Mouse (Mus musculus) hindbrain, embryonic 13.5 days (tissue): ENCODE results near the gene Tardbp. TPM values are rescaled to one million over a fixed set of nuclear protein-coding genes. Genes with fewer than 3 reads are reported as not detected.

Source experiments
- ATAC-seq: fragments of 200-750 bp; cut with Nextera tagmentation; 2 replicates; pipeline ENCODE4 v1.8.0; 2017; ENCODE audit warnings: moderate TSS enrichment; ENCODE audit not compliant: low FRiP score
- H3K27ac ChIP-seq: fragments of 300-500 bp; sonication (generic); 2 replicates; pipeline ENCODE4 v1.5.1; 2015; ENCODE audit warnings: inconsistent platforms, mild to moderate bottlenecking, moderate library complexity
- H3K27me3 ChIP-seq: fragments of 300-500 bp; sonication (generic); 2 replicates; pipeline ENCODE4 v1.6.1; 2015; ENCODE audit warnings: mild to moderate bottlenecking, inconsistent platforms
- H3K36me3 ChIP-seq: fragments of 300-500 bp; sonication (generic); 2 replicates; pipeline ENCODE4 v1.6.1; 2015; ENCODE audit warnings: mild to moderate bottlenecking, inconsistent platforms
- H3K4me1 ChIP-seq: fragments of 300-500 bp; sonication (generic); replicated peaks from 2 replicates; pipeline ENCODE4 v1.6.1; 2015; ENCODE audit warnings: inconsistent platforms
- H3K4me2 ChIP-seq: fragments of 300-500 bp; sonication (generic); 2 replicates; pipeline ENCODE4 v1.6.1; 2015; ENCODE audit warnings: inconsistent platforms, mild to moderate bottlenecking, moderate library complexity
- H3K4me3 ChIP-seq: fragments of 300-500 bp; sonication (generic); 2 replicates; pipeline ENCODE4 v1.5.1; 2015; ENCODE audit warnings: mild to moderate bottlenecking, inconsistent platforms
- H3K9ac ChIP-seq: fragments of 300-500 bp; sonication (generic); 2 replicates; pipeline ENCODE4 v1.6.1; 2015; ENCODE audit warnings: mild to moderate bottlenecking, inconsistent platforms
- H3K9me3 ChIP-seq: fragments of 300-500 bp; sonication (generic); 2 replicates; pipeline ENCODE4 v1.6.1; 2016; ENCODE audit warnings: inconsistent platforms
- WGBS: fragments of 180-500 bp; shearing (Covaris S2); methylation state at CpG from one replicate; pipeline ENCODE4 v1.1.7; 2015; 5-methylcytosine and 5-hydroxymethylcytosine counted together
- polyA plus RNA-seq: library from polyadenylated mRNA; unstranded; fragments of >200 nt; fragmentation: Nextera tagmentation; extraction: Ambion mirVana; gene quantifications from 2 replicates; pipeline ENCODE4 v1.2.1, GENCODE M21; 2015

The Tardbp gene
- polyA plus RNA-seq, 1 experiment from 2014 or later = 238 TPM

- H3K4me1 ChIP-seq = peaks cover 17% of the 10 kb centered on the region; the same call in 1 of the 2 replicates
- no peaks in the 10 kb centered on the region for H3K36me3 ChIP-seq
- H3K4me2 ChIP-seq = no peak overlapping the region
- no peak for ATAC-seq
- 0 out of 2 replicates have a peak, but pooled peaks cover 9% of the 10 kb centered on the region for H3K27me3 ChIP-seq
- WGBS = 88% methylated on average over 18 of the region's 18 CpGs
- no peaks in the 10 kb centered on the region for H3K9me3 ChIP-seq
- no peak overlapping the region for H3K4me3 ChIP-seq
- no peak overlapping the region for H3K9ac ChIP-seq
- H3K27ac ChIP-seq = no peak overlapping the region
Observed at GRCm38 (mm10) chr4:148654701-148655398, 28.0 kb upstream of the Tardbp start.

GRCm38 (mm10) chr4:148651045-148651444, 24.2 kb upstream of the Tardbp start:
- Histone ChIP-seq H3K4me3 (no peak overlapping the region), H3K27ac (0 out of 2 replicates have a peak overlapping the region, but pooled peaks have one; percentile 40), H3K4me2 (no peak overlapping the region), H3K9ac (no peak overlapping the region), H3K9me3 (no peaks in the 10 kb centered on the region), H3K4me1 (peaks cover 9% of the 10 kb centered on the region; the same call in 1 of the 2 replicates), H3K36me3 (no peaks in the 10 kb centered on the region), H3K27me3 (0 out of 2 replicates have a peak, but pooled peaks cover 9% of the 10 kb centered on the region)
- WGBS = 31% methylated on average over 9 of the region's 9 CpGs
- ATAC-seq = peak; percentile 75; the same call in 1 of the 2 replicates

DNA sequence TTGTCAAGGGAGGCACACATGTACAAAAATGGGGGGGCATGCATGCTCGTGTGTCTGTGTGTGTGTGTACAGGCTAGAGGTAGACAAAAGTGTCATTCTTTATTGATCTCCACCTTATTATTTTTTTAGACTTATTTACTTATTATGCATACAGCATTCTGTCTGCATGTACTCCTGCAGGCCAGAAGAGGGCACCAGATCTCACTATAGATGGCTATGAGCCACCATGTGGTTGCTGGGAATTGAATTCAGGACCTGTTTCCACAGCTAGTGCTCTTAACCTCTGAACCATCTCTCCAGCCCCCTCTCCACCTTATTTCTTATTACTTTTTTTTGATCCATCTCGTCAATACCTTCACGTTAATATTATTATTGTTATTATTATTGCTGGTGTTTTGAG, 22.5 kb upstream of the Tardbp start:
- no peak overlapping the region for H3K4me3 ChIP-seq
- 66% methylated on average over 3 of the region's 3 CpGs for WGBS

DNA sequence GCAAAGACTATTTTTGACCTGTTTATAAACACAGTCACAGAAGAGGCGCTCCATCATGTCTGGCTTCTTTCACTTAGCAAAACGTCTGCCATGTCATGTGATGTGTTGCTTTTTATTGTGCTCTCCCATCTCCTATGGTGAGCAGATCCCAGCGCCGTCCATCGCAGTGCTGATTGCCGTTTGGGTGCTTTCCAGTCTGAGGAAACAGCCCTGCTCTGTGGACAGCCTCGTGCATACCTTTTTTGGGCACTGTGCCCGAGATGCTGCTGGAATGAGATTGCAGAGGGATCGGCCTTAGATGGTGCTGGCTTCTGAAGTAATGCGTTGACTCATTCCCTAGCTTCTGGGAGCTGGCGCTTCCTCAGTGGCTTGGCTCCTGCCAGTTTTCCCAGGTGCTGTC, 19.8 kb upstream of the Tardbp start:
- 67% methylated on average over 11 of the region's 11 CpGs for WGBS
- Histone ChIP-seq H3K4me1 (peaks cover 17% of the 10 kb centered on the region), H3K4me2 (no peak overlapping the region), H3K4me3 (no peak overlapping the region), H3K27me3 (peaks cover 10% of the 10 kb centered on the region; the same call in 1 of the 2 replicates), H3K36me3 (no peaks in the 10 kb centered on the region), H3K9me3 (no peaks in the 10 kb centered on the region), H3K27ac (no peak overlapping the region), H3K9ac (no peak overlapping the region)
- no peak for ATAC-seq

More for the DNA sequence above, 22.5 kb upstream of the Tardbp start:
- Histone ChIP-seq H3K27ac (no peak overlapping the region), H3K9ac (no peak overlapping the region), H3K9me3 (no peaks in the 10 kb centered on the region), H3K36me3 (no peaks in the 10 kb centered on the region), H3K27me3 (peaks cover 8% of the 10 kb centered on the region; the same call in 1 of the 2 replicates), H3K4me1 (peaks cover 9% of the 10 kb centered on the region), H3K4me2 (no peak overlapping the region)
- ATAC-seq = no peak

- ATAC-seq = no peak
- H3K9me3 ChIP-seq = no peaks in the 10 kb centered on the region
- H3K4me3 ChIP-seq = no peak overlapping the region
- peaks cover 9% of the 10 kb centered on the region for H3K4me1 ChIP-seq
- H3K27me3 ChIP-seq = peaks cover 10% of the 10 kb centered on the region; the same call in 1 of the 2 replicates
- H3K4me2 ChIP-seq = no peak overlapping the region
- H3K27ac ChIP-seq = no peak overlapping the region
- no peak overlapping the region for H3K9ac ChIP-seq
- no peaks in the 10 kb centered on the region for H3K36me3 ChIP-seq
- 88% methylated on average over 6 of the region's 6 CpGs for WGBS
Observed at GRCm38 (mm10) chr4:148644926-148645325, 18.1 kb upstream of the Tardbp start.

GRCm38 (mm10) chr4:148644157-148644511, 17.3 kb upstream of the Tardbp start:
- 8% methylated on average over 9 of the region's 9 CpGs for WGBS
- H3K4me2 ChIP-seq = peak overlapping the region; percentile 36

DNA sequence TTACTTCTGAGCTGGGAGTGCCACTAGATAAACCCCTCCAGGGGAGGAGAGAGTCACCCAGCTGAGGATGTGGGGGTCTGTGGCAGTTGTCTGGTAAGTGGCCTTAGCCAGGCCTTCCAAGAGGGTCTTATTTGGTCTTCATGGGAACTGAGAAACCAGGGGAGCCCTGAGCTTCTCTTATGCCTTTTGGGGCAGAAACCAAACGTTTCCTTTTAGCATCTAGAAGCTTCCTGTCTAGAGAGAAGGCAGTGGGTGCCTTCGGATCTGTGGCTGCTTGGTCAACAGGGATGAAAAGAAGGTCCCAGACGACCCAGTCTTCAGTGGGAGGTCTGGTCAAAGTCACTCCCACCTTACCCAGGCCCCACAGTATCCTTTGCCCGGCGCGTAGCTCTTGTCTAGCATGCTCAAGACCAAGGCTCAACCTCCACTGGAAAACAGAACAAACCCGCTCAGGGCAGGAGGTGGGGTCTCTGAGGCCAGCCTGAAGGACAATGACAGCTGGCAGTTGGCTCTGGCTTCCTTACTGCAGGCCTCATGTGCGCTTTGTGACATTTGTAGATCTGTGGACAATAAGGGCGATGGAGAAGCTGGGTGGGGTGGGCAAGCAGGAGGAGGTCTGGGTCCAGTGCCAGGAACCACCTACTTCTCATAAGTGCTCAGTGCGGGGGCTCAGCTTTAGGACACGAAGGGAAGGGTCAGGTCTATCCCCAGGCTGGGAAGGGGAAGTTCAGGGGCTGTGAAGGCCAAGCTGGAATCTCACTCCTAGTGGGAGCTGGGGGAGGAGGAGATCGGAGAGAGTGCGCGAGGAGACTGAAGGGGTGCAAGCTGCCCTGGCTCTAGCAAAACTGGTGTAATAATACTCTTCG, 16.7 kb upstream of the Tardbp start, which contains the start of gene Gm572:
Gene Gm572, plus strand, starts transcription at position 27 of the 866 bp plus-strand sequence.
- H3K4me2 ChIP-seq = peak within 1 kb of the TSS; percentile 36

More at GRCm38 (mm10) chr4:148644157-148644511, 17.3 kb upstream of the Tardbp start:
- no peak for ATAC-seq
- no peak overlapping the region for H3K4me3 ChIP-seq
- H3K27ac ChIP-seq = no peak overlapping the region
- H3K9me3 ChIP-seq = no peaks in the 10 kb centered on the region
- H3K4me1 ChIP-seq = peaks cover 9% of the 10 kb centered on the region
- H3K36me3 ChIP-seq = no peaks in the 10 kb centered on the region
- peaks cover 10% of the 10 kb centered on the region; the same call in 1 of the 2 replicates for H3K27me3 ChIP-seq
- H3K9ac ChIP-seq = no peak overlapping the region

DNA sequence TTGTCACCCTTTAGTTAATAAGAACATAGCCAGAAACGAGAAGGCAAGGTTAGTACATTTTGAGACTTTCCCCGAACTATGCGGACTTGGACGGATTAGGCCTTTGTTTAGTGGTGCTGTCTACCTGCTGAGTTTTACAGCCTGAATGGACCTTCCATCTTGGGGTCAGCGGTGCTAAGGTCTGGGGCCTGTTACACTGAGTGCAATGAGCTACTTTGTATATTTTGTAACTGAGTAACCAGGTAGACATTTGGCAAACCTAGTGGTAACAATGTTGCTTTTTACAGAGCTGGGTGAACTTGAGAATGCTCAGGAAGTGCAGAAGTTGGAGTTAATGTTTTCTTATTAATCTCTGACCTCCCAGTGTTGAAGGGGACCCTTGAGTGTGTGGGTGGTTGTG, 14.3 kb upstream of the Tardbp start:
- 84% methylated on average over 5 of the region's 5 CpGs for WGBS
- Histone ChIP-seq H3K4me2 (no peak overlapping the region), H3K9me3 (no peaks in the 10 kb centered on the region), H3K27me3 (peaks cover 10% of the 10 kb centered on the region; the same call in 1 of the 2 replicates), H3K9ac (no peak overlapping the region), H3K36me3 (no peaks in the 10 kb centered on the region), H3K4me3 (no peak overlapping the region), H3K4me1 (peaks cover 9% of the 10 kb centered on the region), H3K27ac (no peak overlapping the region)
- ATAC-seq = no peak

More for the DNA sequence above, 16.7 kb upstream of the Tardbp start, which contains the start of gene Gm572:
- no peak within 1 kb of the TSS for H3K27ac ChIP-seq
- H3K4me1 ChIP-seq = peaks cover 9% of the 10 kb centered on the region
- 71% methylated on average over 15 of the region's 15 CpGs for WGBS
- no peak within 1 kb of the TSS for H3K9ac ChIP-seq
- H3K9me3 ChIP-seq = no peaks in the 10 kb centered on the region
- no peak for ATAC-seq
- H3K27me3 ChIP-seq = peaks cover 10% of the 10 kb centered on the region; the same call in 1 of the 2 replicates
- H3K36me3 ChIP-seq = no peaks in the 10 kb centered on the region
- H3K4me3 ChIP-seq = no peak within 1 kb of the TSS

GRCm38 (mm10) chr4:148639455-148639854, 12.6 kb upstream of the Tardbp start:
- Histone ChIP-seq H3K9me3 (no peaks in the 10 kb centered on the region), H3K4me3 (no peak overlapping the region), H3K4me1 (peaks cover 9% of the 10 kb centered on the region), H3K36me3 (no peaks in the 10 kb centered on the region), H3K9ac (no peak overlapping the region), H3K27ac (no peak overlapping the region), H3K4me2 (no peak overlapping the region), H3K27me3 (peaks cover 3% of the 10 kb centered on the region; the same call in 1 of the 2 replicates)
- ATAC-seq = no peak
- 92% methylated on average over 2 of the region's 2 CpGs for WGBS

DNA sequence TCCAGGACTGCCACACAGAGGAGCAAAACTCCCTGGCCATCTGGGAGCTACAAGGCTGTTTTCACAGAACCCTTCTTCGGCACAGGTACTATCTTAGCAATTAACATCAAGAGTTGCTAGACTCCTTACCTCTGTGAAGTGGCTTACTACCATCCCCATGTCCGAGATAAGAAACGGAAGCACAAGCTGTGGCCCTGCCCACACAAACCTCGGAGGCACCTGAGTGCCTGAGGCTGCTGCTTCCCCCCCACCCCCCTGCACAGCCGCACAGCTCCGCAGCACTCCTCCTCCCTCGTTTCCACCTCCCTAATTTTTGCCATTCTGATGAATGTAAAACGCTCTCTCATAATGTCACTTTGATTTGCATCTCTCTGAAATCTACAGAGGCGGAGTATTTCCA, 11.5 kb upstream of the Tardbp start:
- Histone ChIP-seq H3K27ac (no peak overlapping the region), H3K9me3 (no peaks in the 10 kb centered on the region), H3K4me3 (no peak overlapping the region), H3K4me1 (no peaks in the 10 kb centered on the region), H3K36me3 (no peaks in the 10 kb centered on the region), H3K4me2 (no peak overlapping the region), H3K27me3 (no peaks in the 10 kb centered on the region), H3K9ac (no peak overlapping the region)
- ATAC-seq = no peak
- 63% methylated on average over 9 of the region's 9 CpGs for WGBS

DNA sequence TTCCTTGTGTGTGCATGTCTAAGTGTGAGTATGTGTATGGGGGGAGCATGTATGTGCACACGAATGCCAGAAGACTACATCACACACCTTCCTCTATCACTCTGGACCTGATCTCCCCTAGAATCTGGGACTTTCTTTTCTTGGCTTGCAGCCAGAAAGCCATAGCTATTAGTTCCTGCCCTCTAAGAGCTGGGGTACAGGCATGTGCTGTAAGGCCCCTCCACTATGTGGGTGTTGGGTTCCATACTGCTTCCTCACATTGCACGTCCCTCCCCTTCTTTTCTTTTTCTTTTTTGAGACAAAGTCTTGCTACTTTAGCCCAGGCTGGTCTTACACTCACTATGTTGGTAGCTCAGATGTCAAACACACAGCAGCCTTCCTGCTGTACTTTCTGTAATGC, 8.5 kb upstream of the Tardbp start:
- no peak overlapping the region for H3K4me2 ChIP-seq
- no peaks in the 10 kb centered on the region for H3K27me3 ChIP-seq
- ATAC-seq = no peak
- no peaks in the 10 kb centered on the region for H3K36me3 ChIP-seq
- no peaks in the 10 kb centered on the region for H3K4me1 ChIP-seq
- 88% methylated on average over 2 of the region's 2 CpGs for WGBS
- no peaks in the 10 kb centered on the region for H3K9me3 ChIP-seq
- H3K9ac ChIP-seq = no peak overlapping the region
- no peak overlapping the region for H3K4me3 ChIP-seq
- no peak overlapping the region for H3K27ac ChIP-seq

DNA sequence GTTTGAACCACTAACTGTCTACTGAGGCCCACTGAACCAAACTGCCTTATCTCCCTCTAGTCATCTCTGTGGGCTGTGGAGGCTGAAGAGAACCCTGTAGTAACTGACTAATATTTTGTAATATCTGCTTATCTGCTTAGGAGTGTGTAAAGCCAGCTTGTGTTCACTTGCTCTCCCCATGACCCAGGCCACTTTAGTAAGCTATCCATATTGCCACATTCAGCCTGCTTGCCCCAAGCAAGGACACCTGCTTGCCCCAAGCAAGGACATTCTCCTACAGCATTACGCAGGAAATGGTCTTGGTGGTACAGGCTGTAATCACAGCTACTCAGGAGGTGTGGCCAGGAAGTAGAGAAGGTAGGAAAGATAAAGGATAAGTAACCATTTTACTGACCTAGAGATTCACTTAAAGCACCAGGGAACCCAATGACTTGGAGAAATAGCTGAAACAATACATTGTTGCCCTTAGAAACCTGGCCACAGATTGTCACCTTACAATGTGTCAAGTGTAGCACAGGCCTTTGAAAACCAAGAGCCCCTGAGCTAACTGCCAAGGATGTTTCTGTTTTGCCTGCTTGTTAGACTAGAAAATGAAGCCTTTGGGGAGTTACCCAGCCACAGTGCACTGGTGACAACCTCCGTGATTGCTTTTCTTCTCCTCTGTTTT, 6.7 kb upstream of the Tardbp start:
- no peak for ATAC-seq
- Histone ChIP-seq H3K4me3 (no peak overlapping the region), H3K27ac (no peak overlapping the region), H3K9me3 (no peaks in the 10 kb centered on the region), H3K4me1 (no peaks in the 10 kb centered on the region), H3K36me3 (no peaks in the 10 kb centered on the region), H3K27me3 (no peaks in the 10 kb centered on the region), H3K4me2 (no peak overlapping the region), H3K9ac (no peak overlapping the region)
- 75% methylated on average over 2 of the region's 2 CpGs for WGBS
